Mouse (Mus musculus) kidney, adult 2 months (tissue): ENCODE results near the gene Nek2.

ENCODE experiments used
- CTCF ChIP-seq: fragments of 200-500 bp; conservative IDR thresholded peaks from 2 replicates; pipeline ENCODE4 v1.5.1; 2011; ENCODE audit warnings: low read depth, mild to moderate bottlenecking, control low read depth, low read length, moderate library complexity, mixed read lengths; ENCODE audit not compliant: insufficient read depth, insufficient read length
- POLR2A ChIP-seq: fragments of 200-500 bp; IDR thresholded peaks from one replicate; pipeline ENCODE4 v1.6.1; 2011; ENCODE audit warnings: low read depth, low read length, control low read depth

DNA sequence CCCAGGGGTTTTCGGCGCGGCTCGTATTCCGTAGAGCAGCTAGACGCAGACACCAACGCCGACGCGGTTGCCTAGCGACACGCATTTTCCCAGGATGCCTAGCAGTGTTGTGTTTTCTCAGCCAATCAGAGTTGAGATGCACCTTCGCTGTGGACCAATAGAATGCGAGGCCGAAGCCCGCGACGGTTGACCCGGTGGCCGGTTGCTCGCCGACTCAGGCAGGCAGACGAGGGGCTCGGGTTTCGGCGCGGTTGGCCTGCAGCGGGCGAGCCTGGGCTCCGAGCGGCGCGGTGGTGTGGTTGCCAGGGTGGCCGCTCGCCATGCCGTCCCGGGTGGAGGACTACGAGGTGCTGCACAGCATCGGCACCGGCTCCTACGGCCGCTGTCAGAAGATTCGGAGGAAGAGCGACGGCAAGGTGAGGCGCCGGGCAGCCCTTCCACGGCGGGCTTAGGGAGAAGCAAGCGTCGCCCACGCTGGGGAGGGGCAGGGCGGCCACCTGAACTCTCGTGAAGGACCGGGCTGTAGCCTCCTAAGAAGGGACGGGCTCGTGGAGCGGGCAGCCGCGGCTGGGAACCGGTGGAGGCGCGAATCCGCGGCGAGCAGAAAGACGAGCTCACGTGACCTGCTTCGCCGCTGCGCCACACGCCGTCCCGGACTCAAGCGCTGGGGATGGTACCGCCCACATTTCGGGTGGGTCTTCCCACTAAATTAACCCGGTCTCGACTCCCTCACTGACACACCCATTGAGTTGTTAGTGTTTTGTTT, at the start of gene Nek2:
- no peak for TF ChIP-seq CTCF
- no peak for TF ChIP-seq POLR2A
